Mouse (Mus musculus): ENCODE data around the gene Acsf3.

- TF ChIP-seq POLR2A (IDR thresholded peaks at IDR 0.05; ENCODE audit: extremely low read depth, insufficient read depth, low read length) (no peak), CTCF (IDR thresholded peaks at IDR 0.05; ENCODE audit: low read depth, low read length) (no peak)
Measured at GRCm38 (mm10) chr8:122736623-122737022, 38.7 kb upstream of the Acsf3 start.
